Mouse (Mus musculus) lung, adult 2 months (tissue): ENCODE data around the gene Ipmk. TPM values are rescaled to one million over a fixed set of nuclear protein-coding genes. Genes with fewer than 3 reads are reported as not detected.
"Not testable (repeated sequence)": the region's sequence is repeated elsewhere in the genome, so short reads cannot be mapped to it uniquely, and the experiment has no call there.

ENCODE experiments used
- DNase-seq: peaks from one replicate; pipeline ENCODE4 v3.0.0; 2022
- H3K4me1 ChIP-seq: fragments of 200-500 bp; 2 replicates; pipeline ENCODE4 v1.6.1; 2011; ENCODE audit warnings: low read length; ENCODE audit not compliant: control insufficient read depth, insufficient read depth
- H3K4me3 ChIP-seq: fragments of 200-500 bp; replicated peaks from 2 replicates; pipeline ENCODE3; 2011; ENCODE audit warnings: low read depth, mild to moderate bottlenecking, control low read depth, low read length; ENCODE audit errors: extremely low read depth
- CTCF ChIP-seq: fragments of 200-500 bp; IDR thresholded peaks from 2 replicates; pipeline ENCODE4 v1.5.1; 2011; ENCODE audit warnings: mild to moderate bottlenecking, low read length, control low read depth; ENCODE audit not compliant: insufficient read depth
- POLR2A ChIP-seq: fragments of 200-500 bp; IDR thresholded peaks from 2 replicates; pipeline ENCODE4 v1.6.1; 2011; ENCODE audit warnings: low read depth, mild to moderate bottlenecking, control low read depth, low read length, borderline replicate concordance; ENCODE audit errors: extremely low read depth
- WGBS: fragments of 180-500 bp; shearing (Covaris S2); methylation state at CpG from one replicate; pipeline ENCODE4 v1.1.7; 2018; 5-methylcytosine and 5-hydroxymethylcytosine counted together
- polyA plus RNA-seq: library from polyadenylated mRNA; depleted of rRNA; stranded (reverse); fragments of >200 nt; gene quantifications from 2 replicates; pipeline ENCODE4 v1.2.3, GENCODE M21; 2012

The Ipmk gene
- polyA plus RNA-seq, 1 experiment: 12.4 TPM

DNA sequence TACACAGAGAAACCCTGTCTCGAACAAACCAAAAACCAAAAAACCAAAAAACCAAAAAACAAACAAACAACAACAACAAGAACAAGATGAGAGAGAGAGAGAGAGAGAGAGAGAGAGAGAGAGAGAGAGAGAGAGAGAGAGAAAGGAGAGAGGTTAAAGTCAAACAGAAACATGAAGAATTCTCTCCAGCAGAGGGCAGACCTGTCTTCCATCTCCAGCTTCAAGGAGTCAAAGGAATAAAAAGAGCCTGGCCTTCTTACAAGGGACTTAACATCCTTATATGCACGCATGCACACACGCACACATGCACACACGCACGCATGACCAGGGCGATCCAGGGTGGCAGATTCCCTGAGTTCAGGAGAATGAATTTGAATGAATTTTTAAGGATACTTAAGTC is 83.1 kb downstream of the Ipmk start:
- WGBS: 88% methylated on average over 6 of the region's 6 CpGs
- no peak for TF ChIP-seq CTCF
- no peak for TF ChIP-seq POLR2A
- Histone ChIP-seq H3K4me3 (no peak overlapping the region), H3K4me1 (no peaks in the 10 kb centered on the region)
- no peak for DNase-seq

DNA sequence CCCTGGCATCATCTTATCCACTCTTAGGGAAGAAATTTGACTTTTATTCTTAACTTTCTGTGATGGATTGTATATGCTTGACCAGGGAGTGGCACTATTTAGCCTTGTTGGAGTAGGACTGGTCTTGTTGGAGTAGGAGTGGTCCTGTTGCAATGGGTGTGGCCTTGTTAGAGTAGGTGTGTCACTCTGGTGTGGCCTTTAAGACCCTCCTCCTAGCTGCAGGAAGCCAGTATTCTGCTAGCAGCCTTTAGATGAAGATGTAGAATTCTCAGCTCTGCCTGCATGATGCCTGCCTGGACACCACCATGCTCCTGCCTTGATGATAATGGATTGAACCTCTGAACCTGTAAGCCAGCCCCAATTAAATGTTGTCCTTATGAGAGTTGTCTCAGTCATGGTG is 95.5 kb downstream of the Ipmk start:
- no peak for DNase-seq
- TF ChIP-seq POLR2A (no peak), CTCF (no peak)

DNA sequence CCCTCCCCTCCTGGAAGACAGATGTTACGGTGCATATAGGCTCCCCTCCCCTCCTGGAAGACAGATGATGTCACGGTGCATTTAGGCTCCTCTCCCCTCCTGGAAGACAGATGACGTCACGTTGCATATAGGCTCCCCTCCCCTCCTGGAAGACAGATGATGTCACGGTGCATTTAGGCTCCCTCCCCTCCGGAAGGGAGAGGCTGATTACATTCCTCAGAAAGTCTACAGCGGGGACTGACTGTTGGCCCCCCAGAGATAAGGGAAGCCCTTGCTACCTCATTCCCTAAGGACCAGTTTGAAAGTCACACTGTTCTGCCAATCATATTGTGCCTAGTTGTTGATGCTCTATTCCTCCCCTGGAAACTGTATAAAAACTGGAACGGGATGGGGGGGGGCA is 100.1 kb downstream of the Ipmk start:
- TF ChIP-seq CTCF: no peak
- no peak for TF ChIP-seq POLR2A
- DNase-seq: no peak
- WGBS: 54% methylated on average over 8 of the region's 8 CpGs
- H3K4me3 ChIP-seq: no peak overlapping the region
- H3K4me1 ChIP-seq: no peaks in the 10 kb centered on the region

More for the DNA sequence above, 95.5 kb downstream of the Ipmk start:
- Histone ChIP-seq H3K4me1 (no peaks in the 10 kb centered on the region), H3K4me3 (no peak overlapping the region)

DNA sequence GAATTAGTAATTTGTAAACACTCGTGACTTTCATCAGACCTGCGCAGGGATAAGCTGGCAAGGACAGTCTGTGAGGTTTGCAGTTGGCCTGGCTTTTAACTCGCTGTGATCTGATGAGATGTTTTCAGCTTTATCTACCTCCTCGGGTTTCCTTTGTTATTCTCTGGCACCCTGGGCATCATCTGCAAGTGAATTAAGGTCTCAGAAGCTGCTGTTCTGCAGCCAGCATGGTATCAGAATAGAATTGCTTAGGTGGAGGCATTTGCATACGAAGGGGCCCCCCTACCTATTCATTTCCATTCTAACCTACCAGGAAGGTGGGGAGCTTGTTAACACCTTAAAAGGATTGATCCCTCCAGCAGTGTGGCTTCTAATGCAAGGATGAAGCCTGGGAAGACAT is 100.7 kb downstream of the Ipmk start:
- 79% methylated on average over 5 of the region's 5 CpGs for WGBS
- Histone ChIP-seq H3K4me1 (no peaks in the 10 kb centered on the region), H3K4me3 (no peak overlapping the region)
- DNase-seq: no peak
- TF ChIP-seq CTCF: no peak
- TF ChIP-seq POLR2A: no peak

DNA sequence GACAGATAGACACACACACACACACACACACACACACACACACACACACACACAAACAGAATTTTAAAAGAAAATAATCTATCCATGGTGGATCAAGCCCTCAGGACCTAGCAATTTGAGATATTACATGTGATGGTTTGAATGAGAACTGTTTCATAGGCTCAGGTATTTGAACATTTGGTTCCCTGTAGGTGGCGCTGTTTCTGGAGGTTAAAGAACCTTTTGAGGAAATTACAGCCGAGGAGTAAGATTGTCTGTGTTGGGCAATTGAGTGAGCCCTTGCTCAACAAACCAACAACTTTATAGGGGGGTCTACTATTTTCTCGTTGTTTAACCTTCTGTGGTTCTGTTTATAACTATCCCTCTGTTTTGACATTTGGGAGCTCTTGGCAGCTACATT is 107.8 kb downstream of the Ipmk start:
- 74% methylated on average over 3 of the region's 3 CpGs for WGBS
- TF ChIP-seq POLR2A (no peak), CTCF (no peak)
- H3K4me3 ChIP-seq: no peak overlapping the region
- H3K4me1 ChIP-seq: no peaks in the 10 kb centered on the region
- DNase-seq: no peak

DNA sequence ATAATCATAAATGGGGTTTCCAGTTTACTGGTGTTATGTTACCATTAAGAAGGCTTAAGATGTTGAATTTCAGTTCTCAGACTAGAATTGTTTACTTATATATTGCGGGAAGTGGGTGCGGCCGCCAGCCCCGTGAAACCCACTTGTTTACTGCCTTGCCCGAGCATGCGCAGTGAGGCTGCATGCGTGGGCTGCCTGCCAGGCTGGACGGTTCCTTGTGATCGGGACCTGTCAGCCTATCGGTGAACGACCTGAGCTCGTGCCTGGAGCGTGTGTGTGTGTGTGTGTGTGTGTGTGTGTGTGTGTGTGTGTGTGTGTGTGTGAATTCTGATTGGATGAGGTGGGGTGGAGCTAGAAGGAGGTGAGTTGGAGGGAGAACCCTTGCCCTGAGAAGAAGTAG is 114.8 kb downstream of the Ipmk start:
- WGBS: 67% methylated on average over 13 of the region's 13 CpGs
- not testable (repeated sequence) for H3K4me1 ChIP-seq, H3K4me3 ChIP-seq, DNase-seq

DNA sequence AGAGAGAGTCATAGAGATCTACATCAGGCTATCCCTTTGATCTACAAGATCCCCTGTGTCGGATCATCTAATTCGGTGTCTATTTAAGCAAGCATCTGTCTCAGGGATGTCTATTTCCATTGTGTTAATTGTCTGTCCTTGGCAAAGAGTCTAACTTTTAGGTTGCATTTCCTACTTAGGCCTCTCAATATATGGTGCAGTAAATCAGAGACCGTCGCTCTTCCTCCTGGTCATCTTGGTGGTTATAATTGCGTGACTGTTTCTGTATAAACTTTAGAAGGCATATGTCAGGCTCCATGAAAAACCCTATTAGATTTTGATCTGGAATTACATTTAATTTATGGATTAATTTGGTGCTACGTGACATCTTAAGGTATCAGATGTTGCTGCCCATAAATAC is 116.9 kb downstream of the Ipmk start:
- Histone ChIP-seq H3K4me3 (no peak overlapping the region), H3K4me1 (no peaks in the 10 kb centered on the region)
- DNase-seq: no peak
- 94% methylated on average over 6 of the region's 6 CpGs for WGBS
- TF ChIP-seq POLR2A (no peak), CTCF (no peak)

DNA sequence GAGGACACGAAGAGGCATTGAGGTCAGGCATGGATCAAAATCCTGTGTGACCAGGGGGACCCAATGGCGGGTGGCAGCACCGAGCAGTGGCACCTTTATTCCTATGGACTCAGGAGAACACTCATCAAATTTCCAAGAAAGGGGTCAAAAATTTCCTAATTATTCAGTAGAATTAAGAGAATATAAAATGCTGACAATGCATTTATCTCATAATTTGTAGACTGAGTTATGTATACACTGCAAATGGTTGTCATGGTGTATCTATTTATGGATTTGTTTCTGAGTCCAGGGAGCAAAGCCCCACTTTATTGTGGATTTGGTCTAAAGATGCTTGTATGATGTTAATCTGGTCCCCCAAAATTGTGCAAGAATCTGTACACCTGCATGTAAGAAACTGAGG is 120.8 kb downstream of the Ipmk start:
- DNase-seq: no peak
- WGBS: 84% methylated on average over 3 of the region's 3 CpGs
- TF ChIP-seq POLR2A (no peak), CTCF (no peak)
- Histone ChIP-seq H3K4me1 (no peaks in the 10 kb centered on the region), H3K4me3 (no peak overlapping the region)

DNA sequence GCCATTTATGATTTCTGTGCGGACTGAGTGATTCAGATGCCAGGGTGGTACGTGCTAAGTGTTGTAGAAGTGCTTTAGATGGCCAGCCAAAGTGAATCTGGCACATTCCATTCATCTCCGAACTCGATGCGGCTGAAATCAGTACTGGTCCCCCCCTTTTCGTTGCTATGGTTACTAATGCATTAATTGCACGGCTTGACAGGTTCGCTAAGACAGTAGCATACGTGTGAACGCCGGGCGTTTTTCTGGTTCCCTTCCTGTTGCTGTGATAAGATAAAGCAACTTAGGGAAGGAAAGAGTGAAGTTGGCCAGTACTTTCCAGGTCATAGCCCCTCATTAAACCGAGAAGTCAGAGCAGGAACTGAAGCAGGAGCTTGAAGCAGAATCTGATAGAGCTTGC is 122.2 kb downstream of the Ipmk start:
- TF ChIP-seq POLR2A (no peak), CTCF (no peak)
- 50% methylated on average over 13 of the region's 13 CpGs for WGBS
- no peak for DNase-seq
- no peak overlapping the region for H3K4me3 ChIP-seq
- H3K4me1 ChIP-seq: no peaks in the 10 kb centered on the region

DNA sequence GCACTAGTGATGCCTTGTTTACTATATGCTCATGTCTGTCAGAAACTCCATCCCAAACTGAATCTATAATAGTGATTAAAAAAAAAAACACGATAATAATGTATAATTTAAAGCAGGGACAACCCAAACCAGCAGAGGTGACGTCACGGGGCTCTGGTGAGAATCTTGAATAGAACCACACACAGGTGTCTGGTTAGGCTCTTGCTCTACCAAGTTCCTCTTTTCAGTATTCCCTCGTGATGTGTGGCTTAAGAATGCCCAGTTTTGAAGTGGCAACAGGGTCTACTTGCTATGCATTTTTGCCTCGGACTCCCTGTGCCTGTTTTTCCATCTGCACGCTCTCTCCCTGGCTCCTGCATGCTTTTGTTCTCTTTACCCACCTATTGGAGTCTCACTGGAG is 124.5 kb downstream of the Ipmk start:
- no peak for DNase-seq
- TF ChIP-seq POLR2A (no peak), CTCF (no peak)
- 84% methylated on average over 6 of the region's 6 CpGs for WGBS
- H3K4me3 ChIP-seq: no peak overlapping the region
- H3K4me1 ChIP-seq: no peaks in the 10 kb centered on the region

DNA sequence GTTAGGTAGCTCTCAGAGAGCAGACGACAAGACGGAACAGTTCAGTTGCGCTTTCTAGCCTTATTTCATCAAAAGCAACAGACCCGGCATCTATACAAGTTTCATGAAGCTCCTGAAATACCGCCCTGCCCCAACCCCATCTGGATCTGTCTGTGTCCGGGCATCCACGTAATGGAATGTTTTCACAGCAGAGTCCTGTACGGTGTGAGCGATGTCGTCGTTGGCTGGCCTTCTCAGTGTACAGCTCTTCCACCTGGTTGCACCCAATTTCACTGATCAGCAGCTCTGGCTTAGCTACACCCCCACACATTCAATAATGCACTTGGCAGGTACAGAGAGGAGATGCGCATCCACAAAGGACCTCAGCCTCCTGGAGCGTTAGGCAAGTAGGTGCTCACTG is 126.0 kb downstream of the Ipmk start:
- WGBS: 82% methylated on average over 13 of the region's 13 CpGs
- TF ChIP-seq CTCF (no peak), POLR2A (no peak)
- Histone ChIP-seq H3K4me3 (no peak overlapping the region), H3K4me1 (no peaks in the 10 kb centered on the region)
- DNase-seq: no peak
